Mouse (Mus musculus) retina, postnatal 7 days (tissue): Measurements from ENCODE around the gene Zfp445.
"Not testable (repeated sequence)": the region's sequence is repeated elsewhere in the genome, so short reads cannot be mapped to it uniquely, and the experiment has no call there.

ENCODE experiments used
- DNase-seq: peaks from one replicate; pipeline ENCODE4 v3.0.0-alpha.2; 2012; ENCODE audit warnings: low read depth, low spot score

Zfp445 gene

GRCm38 (mm10) chr9:122865697-122866166, at the start of gene Zfp445:
Gene Zfp445 (minus strand): TSS chr9:122866006.
- DNase-seq = peak; percentile 70

GRCm38 (mm10) chr9:122902717-122903535, 37.1 kb upstream of the Zfp445 start:
- peak; percentile 86 for DNase-seq

- DNase-seq = no peak
These were observed 35.2 kb upstream of the Zfp445 start for GRCm38 (mm10) chr9:122901047-122901446.

GRCm38 (mm10) chr9:122886372-122887179, 20.8 kb upstream of the Zfp445 start:
- peak; percentile 58 for DNase-seq

GRCm38 (mm10) chr9:122885385-122885784, 19.6 kb upstream of the Zfp445 start, which contains the start of gene Zkscan7:
Gene Zkscan7 (plus strand): TSS chr9:122885685.
- no peak for DNase-seq

- no peak for DNase-seq
These were observed 9.3 kb upstream of the Zfp445 start for GRCm38 (mm10) chr9:122875145-122875544.

GRCm38 (mm10) chr9:122874653-122875052, 8.8 kb upstream of the Zfp445 start:
- no peak for DNase-seq

GRCm38 (mm10) chr9:122872595-122872994, 6.8 kb upstream of the Zfp445 start:
- no peak for DNase-seq

GRCm38 (mm10) chr9:122866192-122866591, 386 bp upstream of the Zfp445 start:
- DNase-seq = peak; percentile 9

GRCm38 (mm10) chr9:122864848-122865247, 958 bp downstream of the Zfp445 start:
- DNase-seq = no peak

- no peak for DNase-seq
These were observed 2.1 kb downstream of the Zfp445 start for GRCm38 (mm10) chr9:122863731-122864130.

GRCm38 (mm10) chr9:122860752-122861151, 5.1 kb downstream of the Zfp445 start:
- no peak for DNase-seq

GRCm38 (mm10) chr9:122856716-122857115, 9.1 kb downstream of the Zfp445 start:
- DNase-seq = no peak

- no peak for DNase-seq
These were observed 10.2 kb downstream of the Zfp445 start for GRCm38 (mm10) chr9:122855617-122856016.

GRCm38 (mm10) chr9:122855141-122855540, 10.7 kb downstream of the Zfp445 start:
- DNase-seq = not testable (repeated sequence)

GRCm38 (mm10) chr9:122854526-122854925, 11.3 kb downstream of the Zfp445 start:
- no peak for DNase-seq

- not testable (repeated sequence) for DNase-seq
These were observed 17.9 kb downstream of the Zfp445 start for GRCm38 (mm10) chr9:122847811-122848311.

GRCm38 (mm10) chr9:122846156-122846555, 19.6 kb downstream of the Zfp445 start:
- DNase-seq = no peak

GRCm38 (mm10) chr9:122845621-122846020, 20.2 kb downstream of the Zfp445 start:
- DNase-seq = no peak

- DNase-seq = no peak
These were observed 22.0 kb downstream of the Zfp445 start, which contains the start of gene Gm35549 for GRCm38 (mm10) chr9:122843760-122844159. Gene Gm35549 (minus strand): TSS chr9:122844035.

GRCm38 (mm10) chr9:122837680-122838079, 28.1 kb downstream of the Zfp445 start:
- DNase-seq = no peak

- no peak for DNase-seq
These were observed 28.6 kb downstream of the Zfp445 start for GRCm38 (mm10) chr9:122837216-122837615.
